Mouse (Mus musculus): ENCODE data around the gene Dnajc7. TPM values are rescaled to one million over a fixed set of nuclear protein-coding genes. Genes with fewer than 3 reads are reported as not detected.

The Dnajc7 gene
- polyA plus RNA-seq, 1 experiment from 2014 or later: 282 TPM

Other genes with a start within 250 kb of the Dnajc7 start
- 44.1 and 49.3 TPM in 2 replicates for gene Jup, start 222.4 kb downstream of the Dnajc7 start, polyA plus RNA-seq (2016; fragmentation: Nextera tagmentation; extraction: Ambion mirVana)
- gene P3h4, start 205.3 kb downstream of the Dnajc7 start, polyA plus RNA-seq (2016; fragmentation: Nextera tagmentation; extraction: Ambion mirVana): 54.3 and 58.3 TPM in 2 replicates
- gene Fkbp10, start 204.5 kb downstream of the Dnajc7 start, polyA plus RNA-seq (2016; fragmentation: Nextera tagmentation; extraction: Ambion mirVana): 101 and 118 TPM in 2 replicates
- gene Nt5c3b, start 178.4 kb downstream of the Dnajc7 start, polyA plus RNA-seq (2016; fragmentation: Nextera tagmentation; extraction: Ambion mirVana): 173 and 183 TPM in 2 replicates
- 1.0 and 1.1 TPM in 2 replicates for gene Klhl10, start 178.3 kb downstream of the Dnajc7 start, polyA plus RNA-seq (2016; fragmentation: Nextera tagmentation; extraction: Ambion mirVana)
- gene Klhl11, start 147.4 kb downstream of the Dnajc7 start, polyA plus RNA-seq (2016; fragmentation: Nextera tagmentation; extraction: Ambion mirVana): 14.1 and 15.4 TPM in 2 replicates
- gene Acly, start 92.2 kb downstream of the Dnajc7 start, polyA plus RNA-seq (2016; fragmentation: Nextera tagmentation; extraction: Ambion mirVana): 186 and 196 TPM in 2 replicates
- 1.2 and 1.4 TPM in 2 replicates for gene Ttc25, start 74.6 kb downstream of the Dnajc7 start, polyA plus RNA-seq (2016; fragmentation: Nextera tagmentation; extraction: Ambion mirVana)
- gene Cnp, start 45.3 kb downstream of the Dnajc7 start, polyA plus RNA-seq (2016; fragmentation: Nextera tagmentation; extraction: Ambion mirVana): 32.3 and 34.5 TPM in 2 replicates
- 79.9 and 80.4 TPM in 2 replicates for gene Nkiras2, start 924 bp downstream of the Dnajc7 start, polyA plus RNA-seq (2016; fragmentation: Nextera tagmentation; extraction: Ambion mirVana)
- 0.70 and 0.74 TPM in 2 replicates for gene Zfp385c, start 72.3 kb upstream of the Dnajc7 start, polyA plus RNA-seq (2016; fragmentation: Nextera tagmentation; extraction: Ambion mirVana)
- gene Dhx58, start 84.1 kb upstream of the Dnajc7 start, polyA plus RNA-seq (2016; fragmentation: Nextera tagmentation; extraction: Ambion mirVana): 3.3 and 3.8 TPM in 2 replicates
- gene Kat2a, start 92.3 kb upstream of the Dnajc7 start, polyA plus RNA-seq (2016; fragmentation: Nextera tagmentation; extraction: Ambion mirVana): 64.0 and 65.8 TPM in 2 replicates
- 0.47 TPM in 1 of 2 replicates, not detected in the other for gene Hspb9, start 93.7 kb upstream of the Dnajc7 start, polyA plus RNA-seq (2016; fragmentation: Nextera tagmentation; extraction: Ambion mirVana)
- 14.3 and 24.3 TPM in 2 replicates for gene Rab5c, start 118.0 kb upstream of the Dnajc7 start, polyA plus RNA-seq (2016; fragmentation: Nextera tagmentation; extraction: Ambion mirVana)
- not detected in 2 replicates for gene Kcnh4, start 139.8 kb upstream of the Dnajc7 start, polyA plus RNA-seq (2016; fragmentation: Nextera tagmentation; extraction: Ambion mirVana)
- not detected in 2 replicates for gene Hcrt, start 142.8 kb upstream of the Dnajc7 start, polyA plus RNA-seq (2016; fragmentation: Nextera tagmentation; extraction: Ambion mirVana)
- gene Ghdc, start 150.8 kb upstream of the Dnajc7 start, polyA plus RNA-seq (2016; fragmentation: Nextera tagmentation; extraction: Ambion mirVana): 5.4 and 6.8 TPM in 2 replicates
- 20.4 and 20.6 TPM in 2 replicates for gene Stat5b, start 230.6 kb upstream of the Dnajc7 start, polyA plus RNA-seq (2016; fragmentation: Nextera tagmentation; extraction: Ambion mirVana)
- gene Stat5a, start 239.2 kb upstream of the Dnajc7 start, polyA plus RNA-seq (2016; fragmentation: Nextera tagmentation; extraction: Ambion mirVana): 4.0 and 5.5 TPM in 2 replicates

All from limb, embryonic 12.5 days (tissue).